ENCODE assay signal across 15 mouse cellular contexts in the genomic region with DNA sequence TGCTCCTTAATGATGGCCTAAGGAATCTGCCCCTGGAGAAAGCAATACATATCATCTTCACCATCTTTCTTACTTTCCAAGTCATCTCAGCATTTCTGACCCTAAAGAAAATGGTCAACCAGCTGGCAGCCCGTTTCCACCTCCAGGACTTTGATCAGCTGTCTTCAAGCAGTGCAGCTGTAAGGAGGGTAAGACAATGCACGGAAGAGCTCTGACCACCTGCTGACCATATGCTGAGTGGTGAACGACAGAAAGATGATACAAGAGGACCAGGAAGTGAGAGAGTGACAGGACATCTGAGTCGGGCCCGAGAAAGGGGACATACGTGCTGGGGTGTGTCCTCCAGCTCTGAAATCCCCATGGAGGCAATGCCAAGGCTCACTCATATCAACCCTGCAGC.
"Had no signal": no experiment of that assay in that cellular context is flagged by ENCODE, and none has a peak within 500 bp of the region (broad histone marks: within the 10 kb centered on the region; RNA-seq: fewer than 3 reads in every experiment).

No protein-coding gene starts in this region.

- H3K36me3 ChIP-seq: stomach, embryonic 15.5 days had no signal

- H3K4me2 ChIP-seq: neural tube, embryonic 13.5 days; neural tube, embryonic 15.5 days; stomach, embryonic 15.5 days had no signal

- H3K27me3 ChIP-seq: neural tube, embryonic 13.5 days; neural tube, embryonic 15.5 days; stomach, embryonic 15.5 days had no signal

- H3K4me3 ChIP-seq: neural tube, embryonic 13.5 days; neural tube, embryonic 15.5 days; stomach, embryonic 15.5 days had no signal

- DNase-seq: retina, postnatal 1 day; right cerebral cortex, adult 18-20 months; right cerebral cortex, postnatal 14 days; right cerebral cortex, postnatal 25 days; right cerebral cortex, postnatal 4 days; spleen, adult 18-20 months; thymus, adult 18-20 months; thymus, adult 2 months; thymus, postnatal 14 days; thymus, postnatal 25 days; thymus, postnatal 36 days; thymus, postnatal 4 days had no signal
